Mouse (Mus musculus) hindbrain, embryonic 13.5 days (tissue): ENCODE data around the gene Tmem115. TPM values are rescaled to one million over a fixed set of nuclear protein-coding genes. Genes with fewer than 3 reads are reported as not detected.

Experiments used
- ATAC-seq: fragments of 200-750 bp; cut with Nextera tagmentation; 2 replicates; pipeline ENCODE4 v1.8.0; 2017; ENCODE audit warnings: moderate TSS enrichment; ENCODE audit not compliant: low FRiP score
- H3K27ac ChIP-seq: fragments of 300-500 bp; sonication (generic); 2 replicates; pipeline ENCODE4 v1.5.1; 2015; ENCODE audit warnings: inconsistent platforms, mild to moderate bottlenecking, moderate library complexity
- H3K27me3 ChIP-seq: fragments of 300-500 bp; sonication (generic); 2 replicates; pipeline ENCODE4 v1.6.1; 2015; ENCODE audit warnings: mild to moderate bottlenecking, inconsistent platforms
- H3K36me3 ChIP-seq: fragments of 300-500 bp; sonication (generic); 2 replicates; pipeline ENCODE4 v1.6.1; 2015; ENCODE audit warnings: mild to moderate bottlenecking, inconsistent platforms
- H3K4me1 ChIP-seq: fragments of 300-500 bp; sonication (generic); replicated peaks from 2 replicates; pipeline ENCODE4 v1.6.1; 2015; ENCODE audit warnings: inconsistent platforms
- H3K4me2 ChIP-seq: fragments of 300-500 bp; sonication (generic); 2 replicates; pipeline ENCODE4 v1.6.1; 2015; ENCODE audit warnings: inconsistent platforms, mild to moderate bottlenecking, moderate library complexity
- H3K4me3 ChIP-seq: fragments of 300-500 bp; sonication (generic); 2 replicates; pipeline ENCODE4 v1.5.1; 2015; ENCODE audit warnings: mild to moderate bottlenecking, inconsistent platforms
- H3K9ac ChIP-seq: fragments of 300-500 bp; sonication (generic); 2 replicates; pipeline ENCODE4 v1.6.1; 2015; ENCODE audit warnings: mild to moderate bottlenecking, inconsistent platforms
- H3K9me3 ChIP-seq: fragments of 300-500 bp; sonication (generic); 2 replicates; pipeline ENCODE4 v1.6.1; 2016; ENCODE audit warnings: inconsistent platforms
- WGBS: fragments of 180-500 bp; shearing (Covaris S2); methylation state at CpG from one replicate; pipeline ENCODE4 v1.1.7; 2015; 5-methylcytosine and 5-hydroxymethylcytosine counted together
- polyA plus RNA-seq: library from polyadenylated mRNA; unstranded; fragments of >200 nt; fragmentation: Nextera tagmentation; extraction: Ambion mirVana; gene quantifications from 2 replicates; pipeline ENCODE4 v1.2.1, GENCODE M21; 2015

The Tmem115 gene
- polyA plus RNA-seq, 1 experiment from 2014 or later, result 44.7 TPM

DNA sequence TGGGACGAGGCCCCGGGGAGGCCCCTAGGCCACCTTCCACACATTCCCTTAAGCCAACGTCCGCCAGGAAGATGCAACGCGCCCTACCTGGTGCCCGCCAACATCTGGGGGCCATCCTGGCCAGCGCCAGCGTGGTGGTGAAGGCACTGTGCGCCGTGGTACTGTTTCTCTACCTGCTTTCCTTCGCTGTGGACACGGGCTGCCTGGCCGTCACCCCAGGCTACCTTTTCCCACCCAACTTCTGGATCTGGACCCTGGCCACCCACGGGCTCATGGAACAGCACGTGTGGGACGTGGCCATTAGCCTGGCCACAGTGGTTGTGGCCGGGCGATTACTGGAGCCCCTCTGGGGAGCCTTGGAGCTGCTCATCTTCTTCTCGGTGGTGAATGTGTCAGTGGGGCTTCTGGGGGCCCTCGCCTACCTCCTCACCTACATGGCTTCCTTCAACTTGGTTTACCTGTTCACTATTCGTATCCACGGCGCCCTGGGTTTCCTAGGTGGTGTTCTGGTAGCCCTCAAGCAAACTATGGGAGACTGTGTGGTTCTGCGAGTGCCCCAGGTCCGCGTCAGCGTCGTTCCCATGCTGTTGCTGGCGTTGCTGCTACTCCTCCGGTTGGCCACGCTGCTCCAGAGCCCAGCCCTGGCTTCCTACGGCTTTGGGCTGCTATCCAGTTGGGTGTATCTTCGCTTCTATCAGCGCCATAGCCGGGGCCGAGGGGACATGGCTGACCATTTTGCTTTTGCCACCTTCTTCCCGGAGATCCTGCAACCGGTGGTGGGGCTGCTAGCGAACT is 860 bp downstream of the Tmem115 start:
- peak overlapping the region; percentile 78 for H3K27ac ChIP-seq

DNA sequence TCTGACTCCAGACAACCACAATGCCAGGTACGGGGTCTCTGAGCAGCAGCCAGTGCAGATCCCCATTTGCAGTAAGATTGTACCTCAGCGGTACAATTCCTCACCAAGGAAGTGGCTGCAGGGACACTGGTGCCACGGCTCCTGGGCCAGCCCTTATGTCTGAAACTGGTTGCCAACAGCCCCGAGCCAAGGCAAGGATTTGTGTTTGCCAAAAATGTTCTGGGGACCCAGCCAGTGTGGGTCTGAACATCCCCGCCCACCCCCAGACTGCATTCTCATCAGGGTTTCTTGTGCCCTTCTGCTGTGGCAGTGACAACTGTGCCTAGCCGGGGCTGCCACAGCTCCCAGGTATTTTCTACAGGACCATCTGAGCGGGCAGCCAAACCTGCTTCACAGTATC is 4.5 kb downstream of the Tmem115 start:
- H3K27ac ChIP-seq, result no peak overlapping the region
- 95% methylated on average over 7 of the region's 7 CpGs for WGBS
- peaks cover 67% of the 10 kb centered on the region for H3K4me1 ChIP-seq
- H3K4me2 ChIP-seq, result no peak overlapping the region; the same call in 1 of the 2 replicates
- no peaks in the 10 kb centered on the region for H3K27me3 ChIP-seq
- H3K9me3 ChIP-seq, result no peaks in the 10 kb centered on the region
- ATAC-seq, result no peak
- no peak overlapping the region for H3K9ac ChIP-seq
- no peak overlapping the region for H3K4me3 ChIP-seq
- peaks cover 32% of the 10 kb centered on the region for H3K36me3 ChIP-seq

More for the DNA sequence above, 860 bp downstream of the Tmem115 start:
- H3K9me3 ChIP-seq, result no peaks in the 10 kb centered on the region
- H3K4me2 ChIP-seq, result peak overlapping the region; percentile 100
- peaks cover 40% of the 10 kb centered on the region for H3K4me1 ChIP-seq
- H3K9ac ChIP-seq, result peak overlapping the region; percentile 93
- peaks cover 24% of the 10 kb centered on the region for H3K36me3 ChIP-seq
- ATAC-seq, result peak; percentile 38; the same call in 1 of the 2 replicates
- peak overlapping the region; percentile 93 for H3K4me3 ChIP-seq
- under 1% methylated on average over 40 of the region's 40 CpGs for WGBS
- H3K27me3 ChIP-seq, result 0 out of 2 replicates have a peak, but pooled peaks cover 5% of the 10 kb centered on the region

GRCm38 (mm10) chr9:107538711-107539110 is 5.0 kb downstream of the Tmem115 start:
- Histone ChIP-seq H3K4me2 (no peak overlapping the region), H3K9ac (no peak overlapping the region), H3K4me1 (peaks cover 67% of the 10 kb centered on the region), H3K36me3 (peaks cover 36% of the 10 kb centered on the region), H3K27ac (no peak overlapping the region), H3K27me3 (no peaks in the 10 kb centered on the region), H3K9me3 (no peaks in the 10 kb centered on the region), H3K4me3 (no peak overlapping the region)
- WGBS, result 97% methylated on average over 3 of the region's 3 CpGs
- no peak for ATAC-seq

DNA sequence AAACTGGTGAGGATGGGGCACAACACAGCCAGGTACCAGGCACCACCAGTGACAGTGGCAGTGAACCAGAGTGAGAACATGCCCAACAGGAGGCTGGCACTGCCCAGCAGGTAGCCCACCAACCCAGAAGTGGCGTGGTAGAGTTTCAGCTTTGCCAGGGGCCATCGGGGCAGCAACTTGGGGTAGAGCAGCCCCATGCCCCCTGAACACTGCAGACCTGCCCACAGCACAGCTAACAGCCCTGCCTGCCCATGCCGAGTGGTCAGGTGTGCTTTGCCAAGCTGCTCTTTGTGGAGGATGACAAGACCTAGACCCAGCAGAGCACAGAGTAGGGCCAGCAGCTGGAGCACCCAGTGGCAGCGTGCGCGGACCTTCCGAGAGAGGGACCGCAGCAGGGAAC is 6.2 kb downstream of the Tmem115 start:
- no peak for ATAC-seq
- Histone ChIP-seq H3K9me3 (no peaks in the 10 kb centered on the region), H3K4me3 (no peak overlapping the region), H3K27ac (no peak overlapping the region), H3K4me1 (peaks cover 66% of the 10 kb centered on the region), H3K36me3 (peaks cover 49% of the 10 kb centered on the region), H3K27me3 (no peaks in the 10 kb centered on the region), H3K9ac (0 out of 2 replicates have a peak overlapping the region, but pooled peaks have one; percentile 5), H3K4me2 (no peak overlapping the region)
- WGBS, result 98% methylated on average over 8 of the region's 8 CpGs

DNA sequence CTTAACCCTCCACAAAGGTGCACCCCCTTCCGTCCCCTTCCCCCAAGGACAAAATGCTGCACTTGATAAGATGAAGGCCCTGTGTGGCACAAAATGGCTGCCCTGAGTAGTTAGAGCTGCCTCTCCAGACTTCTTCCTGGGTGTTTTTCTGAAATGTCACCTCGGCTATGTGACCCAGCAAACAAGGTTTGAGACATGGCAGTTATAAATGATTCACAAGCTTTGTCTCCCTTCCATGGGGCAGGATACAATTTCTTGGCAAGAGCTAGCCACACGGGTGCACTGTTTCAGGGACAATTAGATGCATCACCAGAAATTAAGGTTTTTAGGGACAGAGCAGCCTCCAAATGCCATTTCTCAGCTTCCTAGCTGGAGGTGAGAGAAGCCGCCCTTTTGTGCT is 6.7 kb downstream of the Tmem115 start:
- WGBS, result 65% methylated on average over 4 of the region's 4 CpGs
- Histone ChIP-seq H3K27ac (no peak overlapping the region), H3K4me2 (peak overlapping the region; percentile 83), H3K4me1 (peaks cover 66% of the 10 kb centered on the region), H3K36me3 (peaks cover 51% of the 10 kb centered on the region), H3K9ac (peak overlapping the region; percentile 72; the same call in 1 of the 2 replicates), H3K27me3 (no peaks in the 10 kb centered on the region), H3K4me3 (peak overlapping the region; percentile 64), H3K9me3 (no peaks in the 10 kb centered on the region)
- no peak for ATAC-seq

DNA sequence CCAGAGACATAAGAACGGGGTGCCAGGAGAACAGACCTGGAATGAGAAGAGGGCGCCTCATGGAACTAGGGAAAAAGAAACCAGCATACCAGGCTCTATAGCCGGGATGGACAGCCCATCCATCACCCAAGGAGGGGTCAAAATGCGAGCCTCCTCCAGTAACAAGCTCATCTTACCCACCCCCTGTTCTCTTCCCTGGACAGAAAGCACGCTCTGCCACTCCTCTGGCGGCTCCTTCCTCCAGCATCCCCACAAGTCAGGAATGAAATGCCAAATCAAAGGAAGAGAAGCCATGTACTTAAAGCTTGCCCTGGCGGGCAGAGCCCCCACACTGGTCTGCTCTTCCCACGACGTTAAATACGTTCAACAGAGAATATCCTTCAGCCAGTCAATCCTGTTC is 7.3 kb downstream of the Tmem115 start:
- Histone ChIP-seq H3K4me1 (peaks cover 63% of the 10 kb centered on the region), H3K27me3 (no peaks in the 10 kb centered on the region), H3K4me3 (peak overlapping the region; percentile 64), H3K9ac (peak overlapping the region; percentile 72), H3K9me3 (no peaks in the 10 kb centered on the region), H3K4me2 (peak overlapping the region; percentile 83), H3K27ac (0 out of 2 replicates have a peak overlapping the region, but pooled peaks have one; percentile 70), H3K36me3 (peaks cover 51% of the 10 kb centered on the region)
- ATAC-seq, result no peak
- 29% methylated on average over 10 of the region's 10 CpGs for WGBS

- under 1% methylated on average over 46 of the region's 46 CpGs for WGBS
- H3K4me3 ChIP-seq, result peak within 1 kb of the TSS; percentile 64
- H3K4me2 ChIP-seq, result peak within 1 kb of the TSS; percentile 83
- H3K27ac ChIP-seq, result peak within 1 kb of the TSS; percentile 74
- H3K27me3 ChIP-seq, result no peaks in the 10 kb centered on the region
- H3K4me1 ChIP-seq, result peaks cover 63% of the 10 kb centered on the region
- no peaks in the 10 kb centered on the region for H3K9me3 ChIP-seq
- peaks cover 51% of the 10 kb centered on the region for H3K36me3 ChIP-seq
- peak within 1 kb of the TSS; percentile 72 for H3K9ac ChIP-seq
- peak; percentile 87 for ATAC-seq
These were observed 8.0 kb downstream of the Tmem115 start, which contains the start of the genes Cyb561d2 and Nprl2 for GRCm38 (mm10) chr9:107541474-107542351. Cyb561d2 (minus strand) TSS chr9:107542193. Nprl2 (plus strand) TSS chr9:107542226.

- H3K4me1 ChIP-seq, result peaks cover 63% of the 10 kb centered on the region
- H3K9me3 ChIP-seq, result no peaks in the 10 kb centered on the region
- peak; percentile 25; the same call in 1 of the 2 replicates for ATAC-seq
- 2% methylated on average over 11 of the region's 11 CpGs for WGBS
- peak overlapping the region; percentile 64 for H3K4me3 ChIP-seq
- peaks cover 50% of the 10 kb centered on the region for H3K36me3 ChIP-seq
- peak overlapping the region; percentile 74 for H3K27ac ChIP-seq
- H3K27me3 ChIP-seq, result no peaks in the 10 kb centered on the region
- H3K9ac ChIP-seq, result peak overlapping the region; percentile 72
- H3K4me2 ChIP-seq, result peak overlapping the region; percentile 83
These were observed 8.6 kb downstream of the Tmem115 start for GRCm38 (mm10) chr9:107542352-107542686.

DNA sequence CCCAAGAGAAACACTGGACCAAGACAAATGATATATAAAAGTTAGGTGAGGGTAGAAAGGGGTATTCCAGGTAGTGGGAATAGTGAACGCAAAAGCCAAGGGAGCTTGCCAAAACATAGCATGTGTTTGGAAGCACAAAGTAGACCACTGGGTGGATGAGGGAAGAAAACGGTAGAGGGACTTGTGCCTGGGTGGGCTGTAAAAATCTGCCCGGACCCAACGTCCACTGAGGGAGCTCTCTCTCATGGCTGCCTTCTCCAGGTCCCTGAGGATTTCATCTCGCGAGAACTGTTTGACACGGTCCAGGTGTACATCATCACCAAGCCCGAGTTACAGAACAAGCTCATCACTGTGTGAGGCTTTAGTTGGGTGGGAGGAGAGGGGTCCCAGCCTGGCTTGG is 9.0 kb downstream of the Tmem115 start:
- peak overlapping the region; percentile 83 for H3K4me2 ChIP-seq
- no peaks in the 10 kb centered on the region for H3K27me3 ChIP-seq
- peak overlapping the region; percentile 72 for H3K9ac ChIP-seq
- ATAC-seq, result no peak
- peak overlapping the region; percentile 74; the same call in 1 of the 2 replicates for H3K27ac ChIP-seq
- WGBS, result 39% methylated on average over 8 of the region's 8 CpGs
- no peaks in the 10 kb centered on the region for H3K9me3 ChIP-seq
- peaks cover 46% of the 10 kb centered on the region for H3K36me3 ChIP-seq
- peaks cover 63% of the 10 kb centered on the region for H3K4me1 ChIP-seq
- H3K4me3 ChIP-seq, result peak overlapping the region; percentile 64

- 90% methylated on average over 11 of the region's 11 CpGs for WGBS
- peaks cover 61% of the 10 kb centered on the region for H3K4me1 ChIP-seq
- no peak for ATAC-seq
- H3K9me3 ChIP-seq, result no peaks in the 10 kb centered on the region
- H3K27me3 ChIP-seq, result peaks cover 4% of the 10 kb centered on the region
- no peak overlapping the region for H3K4me2 ChIP-seq
- no peak overlapping the region for H3K4me3 ChIP-seq
- H3K9ac ChIP-seq, result no peak overlapping the region
- peaks cover 41% of the 10 kb centered on the region for H3K36me3 ChIP-seq
- H3K27ac ChIP-seq, result no peak overlapping the region
These were observed 9.6 kb downstream of the Tmem115 start for GRCm38 (mm10) chr9:107543299-107543698.

- Histone ChIP-seq H3K36me3 (peaks cover 31% of the 10 kb centered on the region), H3K9ac (no peak overlapping the region), H3K9me3 (no peaks in the 10 kb centered on the region), H3K27me3 (peaks cover 14% of the 10 kb centered on the region), H3K4me3 (no peak overlapping the region), H3K4me1 (peaks cover 61% of the 10 kb centered on the region), H3K4me2 (no peak overlapping the region), H3K27ac (no peak overlapping the region)
- ATAC-seq, result no peak
- WGBS, result 95% methylated on average over 17 of the region's 17 CpGs
These were observed 10.5 kb downstream of the Tmem115 start for GRCm38 (mm10) chr9:107544196-107544700.

GRCm38 (mm10) chr9:107544729-107545128 is 11.0 kb downstream of the Tmem115 start:
- WGBS, result 94% methylated on average over 12 of the region's 12 CpGs
- Histone ChIP-seq H3K9me3 (no peaks in the 10 kb centered on the region), H3K4me1 (peaks cover 61% of the 10 kb centered on the region), H3K27ac (no peak overlapping the region), H3K4me2 (no peak overlapping the region), H3K9ac (no peak overlapping the region), H3K27me3 (peaks cover 19% of the 10 kb centered on the region), H3K4me3 (no peak overlapping the region), H3K36me3 (peaks cover 26% of the 10 kb centered on the region)
- no peak for ATAC-seq
